Mouse (Mus musculus) limb, embryonic 14.5 days (tissue): ENCODE results near the gene Antxr1. TPM values are rescaled to one million over a fixed set of nuclear protein-coding genes. Genes with fewer than 3 reads are reported as not detected.

Experiments
- ATAC-seq: fragments of 200-750 bp; cut with Nextera tagmentation; 2 replicates; pipeline ENCODE4 v1.8.0; 2017; ENCODE audit warnings: low read depth, moderate number of reproducible peaks, moderate TSS enrichment; ENCODE audit not compliant: low FRiP score
- DNase-seq: peaks from one replicate; pipeline ENCODE4 v3.0.0-alpha.2; 2015; ENCODE audit warnings: low spot score
- H3K27ac ChIP-seq: fragments of 300-500 bp; sonication (generic); replicated peaks from 2 replicates; pipeline ENCODE4 v1.5.1; 2014; ENCODE audit warnings: low read depth, mild to moderate bottlenecking, low read length, moderate library complexity, mixed read lengths
- H3K27me3 ChIP-seq: fragments of 300-500 bp; sonication (generic); 2 replicates; pipeline ENCODE4 v1.6.1; 2014; ENCODE audit warnings: low read length, mixed read lengths; ENCODE audit not compliant: control insufficient read depth, insufficient read depth
- H3K36me3 ChIP-seq: fragments of 300-500 bp; sonication (generic); 2 replicates; pipeline ENCODE4 v1.6.1; 2014; ENCODE audit warnings: mild to moderate bottlenecking, low read length, moderate library complexity, mixed read lengths; ENCODE audit not compliant: control insufficient read depth, insufficient read depth
- H3K4me1 ChIP-seq: fragments of 300-500 bp; sonication (generic); 2 replicates; pipeline ENCODE4 v1.6.1; 2014; ENCODE audit warnings: antibody characterized with exemption, low read length, mixed read lengths; ENCODE audit not compliant: control insufficient read depth, insufficient read depth
- H3K4me2 ChIP-seq: fragments of 300-500 bp; sonication (generic); replicated peaks from 2 replicates; pipeline ENCODE4 v1.6.1; 2014; ENCODE audit warnings: low read depth, mild to moderate bottlenecking, low read length, moderate library complexity; ENCODE audit not compliant: severe bottlenecking
- H3K4me3 ChIP-seq: fragments of 300-500 bp; sonication (generic); replicated peaks from 2 replicates; pipeline ENCODE4 v1.5.1; 2014; ENCODE audit warnings: low read length
- H3K9ac ChIP-seq: fragments of 300-500 bp; sonication (generic); 2 replicates; pipeline ENCODE4 v1.6.1; 2014; ENCODE audit warnings: mild to moderate bottlenecking, low read depth, low read length, moderate library complexity; ENCODE audit not compliant: severe bottlenecking
- H3K9me3 ChIP-seq: fragments of 300-500 bp; sonication (generic); 2 replicates; pipeline ENCODE4 v1.6.1; 2016; ENCODE audit warnings: low read length; ENCODE audit not compliant: control insufficient read depth
- POLR2A ChIP-seq: fragments of 200-500 bp; IDR thresholded peaks from 2 replicates; pipeline ENCODE4 v1.8.0; 2012; ENCODE audit warnings: inconsistent platforms, mild to moderate bottlenecking, moderate library complexity, borderline replicate concordance; ENCODE audit not compliant: insufficient read depth, insufficient read length; ENCODE audit errors: extremely low read depth
- WGBS: fragments of 180-500 bp; shearing (Covaris S2); extraction: QIAGEN DNeasy Blood & Tissue Kit; methylation state at CpG from one replicate; pipeline ENCODE4 v1.1.7; 2014; 5-methylcytosine and 5-hydroxymethylcytosine counted together
- polyA plus RNA-seq, 2 experiments: library from polyadenylated mRNA; depleted of rRNA in 1 of 2; stranded (reverse) in 1 of 2; unstranded in 1 of 2; fragments of >200 nt; fragmentation: Nextera tagmentation in 1 of 2; extraction: Ambion mirVana in 1 of 2; gene quantifications; 2 replicates each; pipeline versions ENCODE4 v1.2.1 to v1.2.3; 2012 to 2014

Antxr1 gene
- polyA plus RNA-seq, 2 experiments, result 33.8 to 75.7 TPM

GRCm38 (mm10) chr6:87165536-87166311 lies 169.9 kb downstream of the Antxr1 start:
- Histone ChIP-seq H3K4me2 (no peak overlapping the region), H3K27ac (peak overlapping the region; percentile 65; the same call in 1 of the 2 replicates), H3K9ac (0 out of 2 replicates have a peak overlapping the region, but pooled peaks have one; percentile 5), H3K27me3 (no peaks in the 10 kb centered on the region), H3K4me1 (peaks cover 27% of the 10 kb centered on the region), H3K9me3 (no peaks in the 10 kb centered on the region), H3K4me3 (no peak overlapping the region), H3K36me3 (peaks cover 27% of the 10 kb centered on the region)
- no peak for TF ChIP-seq POLR2A
- ATAC-seq (no peak), DNase-seq (no peak)
- WGBS, result 47% methylated on average over 8 of the region's 8 CpGs

- H3K27ac ChIP-seq, result peak overlapping the region; percentile 53
- H3K27me3 ChIP-seq, result no peaks in the 10 kb centered on the region
- ATAC-seq, result peak; percentile 51; the same call in 1 of the 2 replicates
- peaks cover 31% of the 10 kb centered on the region for H3K4me1 ChIP-seq
- no peak overlapping the region for H3K9ac ChIP-seq
- H3K4me2 ChIP-seq, result no peak overlapping the region
- H3K36me3 ChIP-seq, result peaks cover 15% of the 10 kb centered on the region; the same call in 1 of the 2 replicates
- no peaks in the 10 kb centered on the region for H3K9me3 ChIP-seq
- peak; percentile 58 for DNase-seq
- 32% methylated on average over 12 of the region's 12 CpGs for WGBS
- H3K4me3 ChIP-seq, result no peak overlapping the region
- no peak for TF ChIP-seq POLR2A
These were observed 174.0 kb downstream of the Antxr1 start for GRCm38 (mm10) chr6:87161391-87162263.

GRCm38 (mm10) chr6:87160196-87160595 lies 175.4 kb downstream of the Antxr1 start:
- H3K4me3 ChIP-seq, result no peak overlapping the region
- no peak overlapping the region for H3K27ac ChIP-seq
- ATAC-seq (peak; percentile 28; the same call in 1 of the 2 replicates), DNase-seq (peak; percentile 42)
- no peak overlapping the region for H3K9ac ChIP-seq
- peaks cover 20% of the 10 kb centered on the region; the same call in 1 of the 2 replicates for H3K36me3 ChIP-seq
- no peaks in the 10 kb centered on the region for H3K9me3 ChIP-seq
- H3K27me3 ChIP-seq, result no peaks in the 10 kb centered on the region
- no peak overlapping the region for H3K4me2 ChIP-seq
- peaks cover 19% of the 10 kb centered on the region for H3K4me1 ChIP-seq
- 27% methylated on average over 5 of the region's 5 CpGs for WGBS
- no peak for TF ChIP-seq POLR2A

- no peak overlapping the region for H3K4me3 ChIP-seq
- WGBS, result 76% methylated on average over 7 of the region's 7 CpGs
- no peak for ATAC-seq
These were observed 177.5 kb downstream of the Antxr1 start for GRCm38 (mm10) chr6:87158062-87158623.

GRCm38 (mm10) chr6:87153836-87154235 lies 181.8 kb downstream of the Antxr1 start:
- H3K9me3 ChIP-seq, result no peaks in the 10 kb centered on the region
- H3K9ac ChIP-seq, result no peak overlapping the region
- TF ChIP-seq POLR2A, result no peak
- H3K27me3 ChIP-seq, result no peaks in the 10 kb centered on the region
- 52% methylated on average over 3 of the region's 3 CpGs for WGBS
- peaks cover 26% of the 10 kb centered on the region; the same call in 1 of the 2 replicates for H3K36me3 ChIP-seq
- peaks cover 30% of the 10 kb centered on the region for H3K4me1 ChIP-seq
- no peak for ATAC-seq
- no peak for DNase-seq
- no peak overlapping the region for H3K4me2 ChIP-seq
- no peak overlapping the region for H3K4me3 ChIP-seq
- no peak overlapping the region for H3K27ac ChIP-seq

More at GRCm38 (mm10) chr6:87158062-87158623, 177.5 kb downstream of the Antxr1 start:
- H3K4me2 ChIP-seq, result no peak overlapping the region
- no peaks in the 10 kb centered on the region for H3K27me3 ChIP-seq
- H3K27ac ChIP-seq, result no peak overlapping the region
- H3K36me3 ChIP-seq, result peaks cover 22% of the 10 kb centered on the region; the same call in 1 of the 2 replicates
- no peak overlapping the region for H3K9ac ChIP-seq
- TF ChIP-seq POLR2A, result no peak
- no peaks in the 10 kb centered on the region for H3K9me3 ChIP-seq
- H3K4me1 ChIP-seq, result peaks cover 26% of the 10 kb centered on the region
- no peak for DNase-seq
